ENCODE assay signal across 8 mouse cellular contexts in genomic region chr3:51701950-51702349, GRCm38 (mm10). TPM values are rescaled to one million over a fixed set of nuclear protein-coding genes. Genes with fewer than 3 reads are reported as not detected.
DNase-seq lines count a peak whose midpoint lies in the region; ATAC-seq and TF ChIP-seq lines count a peak whose summit lies in the region.

No protein-coding gene starts in this region.

- no peaks in the 10 kb centered on the region for H3K27me3 ChIP-seq in kidney, postnatal 0 days (ENCODE audit: insufficient read depth, low read length)
- no peaks in the 10 kb centered on the region for H3K27me3 ChIP-seq in forebrain, embryonic 14.5 days (replicated peaks; ENCODE audit: control insufficient read depth, insufficient read depth, low read length)
- H3K27me3 ChIP-seq in limb, embryonic 14.5 days (ENCODE audit: control insufficient read depth, insufficient read depth, low read length), result no peaks in the 10 kb centered on the region

- peak overlapping the region; percentile 43; the same call in 1 of the 2 replicates for H3K9ac ChIP-seq in kidney, postnatal 0 days (ENCODE audit: low read depth, low read length)
- peak overlapping the region; percentile 58 for H3K9ac ChIP-seq in forebrain, embryonic 14.5 days (ENCODE audit: low read length)
- H3K9ac ChIP-seq in limb, embryonic 14.5 days (ENCODE audit: low read depth, low read length, severe bottlenecking), result peak overlapping the region; percentile 49

- no peaks in the 10 kb centered on the region for H3K9me3 ChIP-seq in kidney, postnatal 0 days (replicated peaks; ENCODE audit: low read length)
- no peaks in the 10 kb centered on the region for H3K9me3 ChIP-seq in forebrain, embryonic 14.5 days (replicated peaks; ENCODE audit: control insufficient read depth, low read length)
- 0 out of 2 replicates have a peak, but pooled peaks cover 3% of the 10 kb centered on the region for H3K9me3 ChIP-seq in limb, embryonic 14.5 days (ENCODE audit: control insufficient read depth, low read length)

- peak overlapping the region; percentile 74 for H3K4me2 ChIP-seq in kidney, postnatal 0 days (ENCODE audit: low read length)
- H3K4me2 ChIP-seq in forebrain, embryonic 14.5 days (ENCODE audit: low read length), result peak overlapping the region; percentile 60
- H3K4me2 ChIP-seq in limb, embryonic 14.5 days (replicated peaks; ENCODE audit: low read depth, low read length, severe bottlenecking), result peak overlapping the region; percentile 82

- peak overlapping the region; percentile 74 for H3K27ac ChIP-seq in kidney, postnatal 0 days
- peak overlapping the region; percentile 91 for H3K27ac ChIP-seq in forebrain, embryonic 14.5 days (ENCODE audit: low read depth, low read length)
- peak overlapping the region; percentile 35 for H3K27ac ChIP-seq in limb, embryonic 14.5 days (replicated peaks; ENCODE audit: low read depth, low read length)
- peak overlapping the region; percentile 94 for H3K27ac ChIP-seq in olfactory bulb, adult 2 months (ENCODE audit: insufficient read depth, low read depth, low read length)

- peaks cover 24% of the 10 kb centered on the region; the same call in 1 of the 2 replicates for H3K4me1 ChIP-seq in kidney, postnatal 0 days (replicated peaks; ENCODE audit: insufficient read depth, low read length)
- H3K4me1 ChIP-seq in forebrain, embryonic 14.5 days (ENCODE audit: control insufficient read depth, insufficient read depth, low read length), result peaks cover 21% of the 10 kb centered on the region
- peaks cover 33% of the 10 kb centered on the region for H3K4me1 ChIP-seq in limb, embryonic 14.5 days (ENCODE audit: control insufficient read depth, insufficient read depth, low read length)
- H3K4me1 ChIP-seq in olfactory bulb, adult 2 months (ENCODE audit: control insufficient read depth, insufficient read depth, low read length), result peaks cover 23% of the 10 kb centered on the region

- no peak overlapping the region; the same call in 1 of the 2 replicates for H3K4me3 ChIP-seq in kidney, postnatal 0 days (replicated peaks; ENCODE audit: low read depth, low read length)
- peak overlapping the region; percentile 27 for H3K4me3 ChIP-seq in forebrain, embryonic 14.5 days (ENCODE audit: low read depth, low read length)
- peak overlapping the region; percentile 38 for H3K4me3 ChIP-seq in limb, embryonic 14.5 days (replicated peaks; ENCODE audit: low read length)
- peak overlapping the region; percentile 43 for H3K4me3 ChIP-seq in olfactory bulb, adult 2 months (ENCODE audit: insufficient read depth, low read depth, low read length)

- H3K36me3 ChIP-seq in kidney, postnatal 0 days (ENCODE audit: insufficient read depth, low read length), result no peaks in the 10 kb centered on the region
- H3K36me3 ChIP-seq in forebrain, embryonic 14.5 days (ENCODE audit: control insufficient read depth, insufficient read depth, low read length), result no peaks in the 10 kb centered on the region
- no peaks in the 10 kb centered on the region for H3K36me3 ChIP-seq in limb, embryonic 14.5 days (ENCODE audit: control insufficient read depth, insufficient read depth, low read length)

- TF ChIP-seq POLR2A in limb, embryonic 14.5 days (IDR thresholded peaks at IDR 0.05; ENCODE audit: borderline replicate concordance, extremely low read depth, insufficient read depth, insufficient read length), result no peak
- no peak for TF ChIP-seq POLR2A in olfactory bulb, adult 2 months (IDR thresholded peaks at IDR 0.05; ENCODE audit: insufficient read depth, low read depth, low read length)

- 21% methylated on average over 13 of the region's 13 CpGs for WGBS in kidney, postnatal 0 days
- 2% methylated on average over 13 of the region's 13 CpGs for WGBS in forebrain, embryonic 14.5 days
- 7% methylated on average over 13 of the region's 13 CpGs for WGBS in limb, embryonic 14.5 days
- 16% methylated on average over 13 of the region's 13 CpGs for WGBS in olfactory bulb, adult 2 months

- DNase-seq in kidney, postnatal 0 days (ENCODE audit: low spot score), result no peak
- no peak for DNase-seq in kidney, postnatal 36 days
- DNase-seq in cerebellum, adult 9-10 months, result peak; percentile 68
- DNase-seq in forebrain, embryonic 14.5 days (ENCODE audit: low spot score), result peak; percentile 65
- peak; percentile 52 for DNase-seq in limb, embryonic 14.5 days (ENCODE audit: low spot score)
- DNase-seq in ovary, postnatal 36 days (ENCODE audit: low spot score), result no peak

- TF ChIP-seq CTCF in kidney, postnatal 0 days (IDR thresholded peaks at IDR 0.05; ENCODE audit: low read depth), result no peak
- no peak for TF ChIP-seq CTCF in olfactory bulb, adult 2 months (IDR thresholded peaks at IDR 0.05; ENCODE audit: insufficient read depth, low read depth, low read length)

- no peak; the same call in 1 of the 2 replicates for ATAC-seq in kidney, postnatal 0 days (replicated peaks; ENCODE audit: low FRiP score, low read depth)
- peak; percentile 76 for ATAC-seq in forebrain, embryonic 14.5 days
- 0 out of 2 replicates have a peak, but pooled peaks have one; percentile 9 for ATAC-seq in limb, embryonic 14.5 days (ENCODE audit: low FRiP score, low read depth)
- ATAC-seq in monocyte, adult 5-6 weeks (replicated peaks; ENCODE audit: insufficient number of reproducible peaks, low FRiP score, low TSS enrichment, poor library complexity, severe bottlenecking), result no peak

RNA-seq across cellular contexts. Expression of gene Mgst2, which starts 41.8 kb away (rescaled TPM):
- polyA plus RNA-seq in kidney, postnatal 0 days (2015; fragmentation: Nextera tagmentation; extraction: Ambion mirVana), result 1.6 and 1.8 TPM in 2 replicates
- 0.40 TPM in 1 of 2 replicates, not detected in the other for polyA plus RNA-seq in forebrain, embryonic 14.5 days (2014; fragmentation: Nextera tagmentation; extraction: Ambion mirVana)
- 0.54 and 0.99 TPM in 2 replicates for polyA plus RNA-seq in limb, embryonic 14.5 days (2012; rRNA removed)
- polyA plus RNA-seq in limb, embryonic 14.5 days (2014; fragmentation: Nextera tagmentation; extraction: Ambion mirVana), result 2.5 and 6.0 TPM in 2 replicates
- polyA plus RNA-seq in olfactory bulb, adult 2 months (2012; ENCODE audit: insufficient read depth, insufficient read length, low replicate concordance, missing spikeins), result not detected in 2 replicates
- total RNA-seq in monocyte, adult 5-6 weeks (2017), result 6.7 to 12.9 TPM (median 12.1 TPM) in 3 replicates

Comparison
In these comparisons a context has a peak if more than half of its experiments do, and no peak if none do; other contexts are left out.
1. ATAC-seq: peak in forebrain, embryonic 14.5 days (single experiment) and limb, embryonic 14.5 days (single experiment); none in kidney, postnatal 0 days (single experiment) and monocyte, adult 5-6 weeks (single experiment).
2. DNase-seq: peak in cerebellum, adult 9-10 months (single experiment), forebrain, embryonic 14.5 days (single experiment) and limb, embryonic 14.5 days (single experiment); none in kidney, postnatal 0 days (single experiment), kidney, postnatal 36 days (0 of 2) and ovary, postnatal 36 days (single experiment).
3. H3K27ac ChIP-seq: peak in every context shown above with its lines; median percentile 94 in olfactory bulb, adult 2 months; 91 in forebrain, embryonic 14.5 days; 74 in kidney, postnatal 0 days; 35 in limb, embryonic 14.5 days.
4. Peak in every context shown above with its lines, with median percentiles within 50 percentile points of each other: H3K4me2 ChIP-seq and H3K9ac ChIP-seq.